Comparison of ENCODE assay signal across 29 mouse cellular contexts in genomic region chr13:29726154-29726825, GRCm38 (mm10).
DNase-seq lines count a peak whose midpoint lies in the region; ATAC-seq and TF ChIP-seq lines count a peak whose summit lies in the region.
"Had no signal": no experiment of that assay in that cellular context is flagged by ENCODE, and none has a peak within 500 bp of the region (broad histone marks: within the 10 kb centered on the region; RNA-seq: fewer than 3 reads in every experiment).

No protein-coding gene starts in this region.

- no peak overlapping the region for H3K4me3 ChIP-seq in left cerebral cortex, adult 2 months
- H3K4me3 ChIP-seq in forebrain, embryonic 12.5 days (replicated peaks) = no peak overlapping the region
- H3K4me3 ChIP-seq: embryonic facial prominence, embryonic 12.5 days; embryonic facial prominence, embryonic 15.5 days; forebrain, embryonic 15.5 days; heart, embryonic 10.5 days; heart, embryonic 13.5 days; hindbrain, embryonic 12.5 days; hindbrain, embryonic 15.5 days had no signal

- 93% methylated on average over 5 of the region's 5 CpGs for WGBS in forebrain, embryonic 12.5 days

- no peak overlapping the region for H3K4me2 ChIP-seq in forebrain, embryonic 12.5 days
- H3K4me2 ChIP-seq: embryonic facial prominence, embryonic 12.5 days; embryonic facial prominence, embryonic 15.5 days; forebrain, embryonic 15.5 days; heart, embryonic 13.5 days; hindbrain, embryonic 12.5 days; hindbrain, embryonic 15.5 days had no signal

- TF ChIP-seq CTCF in left cerebral cortex, adult 2 months (IDR thresholded peaks at IDR 0.05) = no peak

- no peaks in the 10 kb centered on the region; the same call in 1 of the 2 replicates for H3K4me1 ChIP-seq in forebrain, embryonic 12.5 days
- H3K4me1 ChIP-seq: forebrain, embryonic 15.5 days; hindbrain, embryonic 12.5 days; hindbrain, embryonic 15.5 days had no signal

- H3K9ac ChIP-seq in forebrain, embryonic 12.5 days = no peak overlapping the region
- H3K9ac ChIP-seq: embryonic facial prominence, embryonic 12.5 days; embryonic facial prominence, embryonic 15.5 days; forebrain, embryonic 15.5 days; heart, embryonic 13.5 days; hindbrain, embryonic 12.5 days; hindbrain, embryonic 15.5 days had no signal

- H3K36me3 ChIP-seq in forebrain, embryonic 12.5 days (replicated peaks) = no peaks in the 10 kb centered on the region
- H3K36me3 ChIP-seq: embryonic facial prominence, embryonic 12.5 days; embryonic facial prominence, embryonic 15.5 days; forebrain, embryonic 15.5 days; heart, embryonic 10.5 days; heart, embryonic 13.5 days; hindbrain, embryonic 12.5 days; hindbrain, embryonic 15.5 days had no signal

- H3K27ac ChIP-seq in left cerebral cortex, adult 2 months = no peak overlapping the region
- no peak overlapping the region for H3K27ac ChIP-seq in forebrain, embryonic 12.5 days
- H3K27ac ChIP-seq: embryonic facial prominence, embryonic 12.5 days; embryonic facial prominence, embryonic 15.5 days; forebrain, embryonic 15.5 days; heart, embryonic 10.5 days; heart, embryonic 13.5 days; hindbrain, embryonic 12.5 days; hindbrain, embryonic 15.5 days had no signal

- H3K9me3 ChIP-seq in forebrain, embryonic 12.5 days = no peaks in the 10 kb centered on the region
- H3K9me3 ChIP-seq: embryonic facial prominence, embryonic 12.5 days; embryonic facial prominence, embryonic 15.5 days; forebrain, embryonic 15.5 days; G1E; heart, embryonic 10.5 days; heart, embryonic 13.5 days; hindbrain, embryonic 12.5 days; hindbrain, embryonic 15.5 days had no signal

- peak; percentile 48 for DNase-seq in heart, adult 11 months
- no peak for DNase-seq in heart, adult 8-10 months (ENCODE audit: low spot score)
- peak; percentile 83 for DNase-seq in 416B (ENCODE audit: low read depth)
- DNase-seq in cerebellum, postnatal 25 days = no peak
- DNase-seq in left cerebral cortex, adult 2 months (ENCODE audit: extremely low spot score in 1 of 2, low spot score in 2 of 2) = no peak
- DNase-seq: adrenal gland, adult 8-10 months; adrenal gland, postnatal 25 days; B cell, adult 2 months; cerebellum, adult 11-12 months; cerebellum, adult 8-10 months; cerebellum, postnatal 10 days; gastrocnemius, postnatal 10 days; gastrocnemius, postnatal 36 days; heart, adult 18-20 months; heart, postnatal 14 days; heart, postnatal 4 days had no signal

- H3K27me3 ChIP-seq in forebrain, embryonic 12.5 days = no peaks in the 10 kb centered on the region
- H3K27me3 ChIP-seq: CH12.LX; embryonic facial prominence, embryonic 12.5 days; embryonic facial prominence, embryonic 15.5 days; forebrain, embryonic 15.5 days; heart, embryonic 13.5 days; hindbrain, embryonic 12.5 days; hindbrain, embryonic 15.5 days had no signal

- peak; percentile 81 for ATAC-seq in common myeloid progenitor, adult 5-6 weeks (replicated peaks; ENCODE audit: low read depth, poor library complexity, severe bottlenecking)
- 0 out of 2 replicates have a peak, but pooled peaks have one; percentile 28 for ATAC-seq in megakaryocyte, adult 5-6 weeks (ENCODE audit: poor library complexity, severe bottlenecking)
- no peak for ATAC-seq in forebrain, embryonic 12.5 days (ENCODE audit: low FRiP score)
- ATAC-seq: activated CD4-positive, CD25-positive, alpha-beta regulatory T cell, adult 4 months; forebrain, embryonic 15.5 days had no signal

- intact Hi-C loops in left cerebral cortex, adult 2 months (cut with DNase I) = no loop called here

Comparison
In these comparisons a context has a peak if more than half of its experiments do, and no peak if none do; other contexts are left out.
1. DNase-seq: peak in heart, adult 11 months (single experiment) and 416B (single experiment); none in heart, adult 8-10 months (single experiment), cerebellum, postnatal 25 days (0 of 2) and left cerebral cortex, adult 2 months (0 of 2).